Mouse (Mus musculus) heart, postnatal 36 days (tissue): ENCODE results near the gene Sirpa. TPM values are rescaled to one million over a fixed set of nuclear protein-coding genes. Genes with fewer than 3 reads are reported as not detected.
A peak's percentile ranks its signal among the peaks of the same experiment; 100 is the strongest.

Experiments used
- DNase-seq, 2 experiments: peaks; one replicate each; pipeline ENCODE4 v3.0.0; 2021 to 2022
- intact Hi-C: fragments of 180-260 bp; cut with DNase I; formaldehyde crosslinking; loops from one replicate; pipeline ENCODE4 v1.15.1; 2025
- total RNA-seq, 2 experiments: library from RNA; stranded (reverse); gene quantifications; 2 replicates each; pipeline ENCODE4 v1.2.3; 2021

Gene Sirpa
- total RNA-seq, 2 experiments from 2014 or later = 27.0 to 32.2 TPM

- no peak for DNase-seq
- intact Hi-C loops = no loop called here
These were observed 10.8 kb upstream of the Sirpa start for GRCm38 (mm10) chr2:129581826-129582225.

- DNase-seq = no peak
- intact Hi-C loops = no loop called here
These were observed 10.4 kb upstream of the Sirpa start for GRCm38 (mm10) chr2:129582261-129582660.

- no peak for DNase-seq
- intact Hi-C loops = no loop called here
These were observed 7.7 kb upstream of the Sirpa start for GRCm38 (mm10) chr2:129584905-129585304.

- intact Hi-C loops = no loop called here
These were observed 6.6 kb upstream of the Sirpa start for GRCm38 (mm10) chr2:129585904-129586514.

GRCm38 (mm10) chr2:129587241-129587640 lies 5.4 kb upstream of the Sirpa start:
- DNase-seq = no peak
- intact Hi-C loops = no loop called here

More at GRCm38 (mm10) chr2:129585904-129586514, 6.6 kb upstream of the Sirpa start:
- no peak for DNase-seq

GRCm38 (mm10) chr2:129587825-129588251 lies 4.8 kb upstream of the Sirpa start:
- no peak for DNase-seq
- intact Hi-C loops = no loop called here

- DNase-seq = no peak
- intact Hi-C loops = loop anchor here (2.0 to 5.0 kb wide), 5 partner anchors 40 to 210 kb away; partner anchors contain the start of genes F830045P16Rik and Stk35
These were observed 738 bp upstream of the Sirpa start for GRCm38 (mm10) chr2:129591897-129592296.

GRCm38 (mm10) chr2:129593141-129593875 lies 673 bp downstream of the Sirpa start:
- intact Hi-C loops = loop anchor here (2.0 to 5.0 kb wide), 5 partner anchors 39 to 209 kb away; partner anchors contain the start of genes F830045P16Rik and Stk35
- DNase-seq = peak; percentile 83 to 90

GRCm38 (mm10) chr2:129593876-129594421 lies 1.3 kb downstream of the Sirpa start:
- intact Hi-C loops = loop anchor here (2.0 to 5.0 kb wide), 6 partner anchors 38 to 208 kb away; partner anchors contain the start of genes F830045P16Rik and Stk35
- peak; percentile 32 to 38 for DNase-seq

GRCm38 (mm10) chr2:129594569-129594968 lies 1.9 kb downstream of the Sirpa start:
- intact Hi-C loops = loop anchor here (2.0 to 5.0 kb wide), 5 partner anchors 38 to 208 kb away; partner anchors contain the start of genes F830045P16Rik and Stk35
- no peak for DNase-seq

GRCm38 (mm10) chr2:129595206-129595605 lies 2.6 kb downstream of the Sirpa start:
- intact Hi-C loops = loop anchor here (2.0 kb wide), 1 partner anchor 60 kb away; no protein-coding TSS in a partner anchor
- no peak for DNase-seq

GRCm38 (mm10) chr2:129595661-129596209 lies 3.1 kb downstream of the Sirpa start:
- peak in 1 of 2 experiments; percentile 54 for DNase-seq
- intact Hi-C loops = loop anchor here (2.0 kb wide), 1 partner anchor 59 kb away; no protein-coding TSS in a partner anchor

GRCm38 (mm10) chr2:129596555-129597172 lies 4.0 kb downstream of the Sirpa start:
- DNase-seq = no peak
- intact Hi-C loops = no loop called here

GRCm38 (mm10) chr2:129597581-129597980 lies 4.9 kb downstream of the Sirpa start:
- no peak for DNase-seq
- intact Hi-C loops = no loop called here

GRCm38 (mm10) chr2:129598094-129598493 lies 5.5 kb downstream of the Sirpa start:
- DNase-seq = no peak
- intact Hi-C loops = no loop called here

- no peak for DNase-seq
- intact Hi-C loops = no loop called here
These were observed 6.8 kb downstream of the Sirpa start for GRCm38 (mm10) chr2:129599231-129600084.

GRCm38 (mm10) chr2:129601059-129601650 lies 8.5 kb downstream of the Sirpa start:
- intact Hi-C loops = no loop called here
- DNase-seq = peak; percentile 26 to 50

- intact Hi-C loops = no loop called here
- no peak for DNase-seq
These were observed 9.4 kb downstream of the Sirpa start for GRCm38 (mm10) chr2:129601894-129602663.
